In the genomic region with DNA sequence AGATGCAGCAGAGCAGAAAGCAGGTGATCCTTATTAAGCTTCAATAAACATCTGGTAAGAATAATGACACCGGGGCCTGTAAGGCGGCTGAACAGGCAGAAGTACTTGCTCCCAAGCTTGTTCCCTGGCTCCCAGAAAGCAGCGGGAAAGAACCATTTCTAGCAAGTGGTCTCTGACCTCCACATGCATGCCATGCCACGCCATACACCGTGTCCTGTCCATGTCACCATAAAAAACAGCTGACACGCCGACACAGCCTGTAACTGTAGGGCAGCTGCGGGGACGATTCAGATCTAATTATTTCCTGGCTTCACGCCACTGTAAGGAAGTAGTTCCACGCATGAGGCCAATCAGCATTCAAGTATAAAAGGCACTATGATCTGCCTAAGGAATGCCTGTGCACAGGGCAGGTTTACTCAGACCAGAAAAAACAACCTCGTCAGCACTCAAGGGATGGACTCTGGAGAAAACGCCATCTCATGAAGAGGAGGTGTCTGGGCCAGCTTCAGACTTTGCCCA, we compare ENCODE assay signal across 10 mouse cellular contexts. TPM values are rescaled to one million over a fixed set of nuclear protein-coding genes. Genes with fewer than 3 reads are reported as not detected.
DNase-seq lines count a peak whose midpoint lies in the region; ATAC-seq and TF ChIP-seq lines count a peak whose summit lies in the region.
"Had no signal": no experiment of that assay in that cellular context is flagged by ENCODE, and none has a peak within 500 bp of the region (broad histone marks: within the 10 kb centered on the region; RNA-seq: fewer than 3 reads in every experiment).

No protein-coding gene starts in this region.

- 21% methylated on average over 13 of the region's 13 CpGs for WGBS in hindbrain, postnatal 0 days
- 11% methylated on average over 13 of the region's 13 CpGs for WGBS in limb, embryonic 15.5 days
- WGBS in midbrain, embryonic 16.5 days: 57% methylated on average over 13 of the region's 13 CpGs

- peak; percentile 54 for DNase-seq in gastrocnemius, adult 2 months
- DNase-seq in gastrocnemius, postnatal 36 days: no peak
- DNase-seq in hindbrain, postnatal 0 days (ENCODE audit: low spot score): peak; percentile 44
- no peak for DNase-seq in cerebellum, postnatal 4 days (ENCODE audit: low spot score in 2 of 2)
- no peak for DNase-seq in layer of hippocampus, postnatal 10 days (ENCODE audit: low spot score in 2 of 2)
- DNase-seq: thymus, adult 18-20 months had no signal

- 0 out of 2 replicates have a peak overlapping the region, but pooled peaks have one; percentile 18 for H3K4me2 ChIP-seq in hindbrain, postnatal 0 days (ENCODE audit: low read depth, low read length)
- 0 out of 2 replicates have a peak overlapping the region, but pooled peaks have one; percentile 5 for H3K4me2 ChIP-seq in limb, embryonic 15.5 days
- H3K4me2 ChIP-seq in midbrain, embryonic 16.5 days (ENCODE audit: low read length): no peak overlapping the region

- peak overlapping the region; percentile 51 for H3K4me3 ChIP-seq in gastrocnemius, adult 2 months
- H3K4me3 ChIP-seq in brown adipose tissue, adult 24 weeks (ENCODE audit: insufficient read depth, low read depth, low read length): no peak overlapping the region
- no peak overlapping the region for H3K4me3 ChIP-seq in hindbrain, postnatal 0 days (ENCODE audit: low read length)
- no peak overlapping the region for H3K4me3 ChIP-seq in limb, embryonic 15.5 days
- H3K4me3 ChIP-seq in midbrain, embryonic 16.5 days (ENCODE audit: low read depth, low read length): no peak overlapping the region

- no peak for ATAC-seq in hindbrain, postnatal 0 days
- ATAC-seq in limb, embryonic 15.5 days (ENCODE audit: insufficient number of reproducible peaks, low FRiP score, low TSS enrichment, low read depth): peak; percentile 65; the same call in 1 of the 2 replicates
- ATAC-seq in midbrain, embryonic 16.5 days: no peak

- H3K9me3 ChIP-seq in hindbrain, postnatal 0 days (ENCODE audit: low read length): no peaks in the 10 kb centered on the region
- no peaks in the 10 kb centered on the region for H3K9me3 ChIP-seq in limb, embryonic 15.5 days
- no peaks in the 10 kb centered on the region for H3K9me3 ChIP-seq in midbrain, embryonic 16.5 days (replicated peaks; ENCODE audit: control insufficient read depth, low read length, poor library complexity, severe bottlenecking)

- peaks cover 32% of the 10 kb centered on the region for H3K4me1 ChIP-seq in brown adipose tissue, adult 24 weeks (ENCODE audit: control insufficient read depth, insufficient read depth, insufficient read length, low read length)
- peaks cover 16% of the 10 kb centered on the region; the same call in 1 of the 2 replicates for H3K4me1 ChIP-seq in hindbrain, postnatal 0 days (ENCODE audit: insufficient read depth, low read length)
- H3K4me1 ChIP-seq in limb, embryonic 15.5 days: peaks cover 41% of the 10 kb centered on the region
- H3K4me1 ChIP-seq in midbrain, embryonic 16.5 days (ENCODE audit: control insufficient read depth, insufficient read depth, low read length): peaks cover 16% of the 10 kb centered on the region; the same call in 1 of the 2 replicates

- H3K27me3 ChIP-seq in hindbrain, postnatal 0 days (ENCODE audit: insufficient read depth, low read length): no peaks in the 10 kb centered on the region
- H3K27me3 ChIP-seq in limb, embryonic 15.5 days: no peaks in the 10 kb centered on the region
- H3K27me3 ChIP-seq in midbrain, embryonic 16.5 days (ENCODE audit: control insufficient read depth, insufficient read depth, low read depth, low read length): no peaks in the 10 kb centered on the region
- H3K27me3 ChIP-seq: CH12.LX had no signal

- intact Hi-C loops in gastrocnemius, adult 2 months (cut with DNase I): no loop called here
- intact Hi-C loops in gastrocnemius, postnatal 36 days (cut with DNase I): no loop called here

- H3K36me3 ChIP-seq in hindbrain, postnatal 0 days (ENCODE audit: insufficient read depth, low read length): no peaks in the 10 kb centered on the region
- 0 out of 2 replicates have a peak, but pooled peaks cover 3% of the 10 kb centered on the region for H3K36me3 ChIP-seq in limb, embryonic 15.5 days
- no peaks in the 10 kb centered on the region for H3K36me3 ChIP-seq in midbrain, embryonic 16.5 days (ENCODE audit: control insufficient read depth, insufficient read depth, low read length)

- peak overlapping the region; percentile 83 for H3K27ac ChIP-seq in gastrocnemius, adult 2 months
- H3K27ac ChIP-seq in brown adipose tissue, adult 24 weeks (replicated peaks; ENCODE audit: low read depth, low read length): peak overlapping the region; percentile 68
- 0 out of 2 replicates have a peak overlapping the region, but pooled peaks have one; percentile 41 for H3K27ac ChIP-seq in hindbrain, postnatal 0 days
- H3K27ac ChIP-seq in limb, embryonic 15.5 days: peak overlapping the region; percentile 63
- no peak overlapping the region for H3K27ac ChIP-seq in midbrain, embryonic 16.5 days (ENCODE audit: low read length)

- no peak for TF ChIP-seq CTCF in gastrocnemius, adult 2 months (IDR thresholded peaks at IDR 0.05)
- no peak for TF ChIP-seq CTCF in hindbrain, postnatal 0 days (IDR thresholded peaks at IDR 0.05; ENCODE audit: low read depth)

- no peak overlapping the region; the same call in 1 of the 2 replicates for H3K9ac ChIP-seq in hindbrain, postnatal 0 days (replicated peaks; ENCODE audit: low read length)
- H3K9ac ChIP-seq in limb, embryonic 15.5 days: no peak overlapping the region
- H3K9ac ChIP-seq in midbrain, embryonic 16.5 days (ENCODE audit: low read depth, low read length): no peak overlapping the region

RNA-seq across cellular contexts. Expression of a gene that starts 10.8 kb away (rescaled TPM):
- 10 to 100 TPM; 31.1 to 35.9 TPM for total RNA-seq in gastrocnemius, adult 2 months (2021)
- total RNA-seq in gastrocnemius, postnatal 36 days (2021): 10 to 100 TPM; 28.0 to 31.4 TPM
- polyA plus RNA-seq in brown adipose tissue, adult 24 weeks (2012; ENCODE audit: insufficient read depth, insufficient read length, missing spikeins): 28.4 and 29.3 TPM in 2 replicates
- total RNA-seq in hindbrain, postnatal 0 days (2014; rRNA removed): 81.6 and 117 TPM in 2 replicates
- polyA plus RNA-seq in hindbrain, postnatal 0 days (2015; fragmentation: Nextera tagmentation; extraction: Ambion mirVana): 44.3 and 48.1 TPM in 2 replicates
- polyA plus RNA-seq in limb, embryonic 15.5 days (2015; fragmentation: Nextera tagmentation; extraction: Ambion mirVana): 39.6 and 45.4 TPM in 2 replicates
- total RNA-seq in layer of hippocampus, postnatal 10 days (2021): 100 to 1,000 TPM; 113 to 119 TPM
- 54.1 and 57.9 TPM in 2 replicates for polyA plus RNA-seq in midbrain, embryonic 16.5 days (2015; fragmentation: Nextera tagmentation; extraction: Ambion mirVana)

RNA-seq across cellular contexts. Expression of a gene that starts 39.1 kb away (rescaled TPM):
- total RNA-seq in gastrocnemius, adult 2 months (2021): 10 to 100 TPM in 1 of 2 experiments, 1 to 10 TPM in 1; 7.9 to 21.0 TPM
- total RNA-seq in gastrocnemius, postnatal 36 days (2021): 10 to 100 TPM; 15.3 to 18.7 TPM
- polyA plus RNA-seq in brown adipose tissue, adult 24 weeks (2012; ENCODE audit: insufficient read depth, insufficient read length, missing spikeins): 19.5 and 31.5 TPM in 2 replicates
- total RNA-seq in hindbrain, postnatal 0 days (2014; rRNA removed): not detected in 2 replicates
- 0.34 TPM in 1 of 2 replicates, not detected in the other for polyA plus RNA-seq in hindbrain, postnatal 0 days (2015; fragmentation: Nextera tagmentation; extraction: Ambion mirVana)
- 1.0 and 1.5 TPM in 2 replicates for polyA plus RNA-seq in limb, embryonic 15.5 days (2015; fragmentation: Nextera tagmentation; extraction: Ambion mirVana)
- total RNA-seq in layer of hippocampus, postnatal 10 days (2021): not detected
- 0.43 TPM in 1 of 2 replicates, not detected in the other for polyA plus RNA-seq in midbrain, embryonic 16.5 days (2015; fragmentation: Nextera tagmentation; extraction: Ambion mirVana)
- total RNA-seq: CH12.LX had no signal

Comparison
In these comparisons a context has a peak if more than half of its experiments do, and no peak if none do; other contexts are left out.
1. DNase-seq: peak in gastrocnemius, adult 2 months (single experiment) and hindbrain, postnatal 0 days (single experiment); none in gastrocnemius, postnatal 36 days (0 of 2), cerebellum, postnatal 4 days (0 of 2) and layer of hippocampus, postnatal 10 days (0 of 2).